Mouse (Mus musculus) heart, adult 2 months (tissue): ENCODE measurements around the gene Zbtb21.

Source experiments
- CTCF ChIP-seq: fragments of 200-600 bp; IDR thresholded peaks from 2 replicates; pipeline ENCODE4 v1.8.1; 2022; ENCODE audit warnings: antibody characterized with exemption, mild to moderate bottlenecking, moderate library complexity
- POLR2A ChIP-seq: fragments of 200-500 bp; IDR thresholded peaks from 2 replicates; pipeline ENCODE4 v1.6.1; 2011; ENCODE audit warnings: mild to moderate bottlenecking, low read depth, low read length, control low read depth; ENCODE audit not compliant: insufficient read depth

GRCm38 (mm10) chr16:97927331-97927938 is 35.0 kb downstream of the Zbtb21 start:
- TF ChIP-seq CTCF, result no peak
- no peak for TF ChIP-seq POLR2A
